Mouse (Mus musculus): ENCODE data around the gene Frmpd2. TPM values are rescaled to one million over a fixed set of nuclear protein-coding genes. Genes with fewer than 3 reads are reported as not detected.
A peak's percentile ranks its signal among the peaks of the same experiment; 100 is the strongest.

Frmpd2 gene
- polyA plus RNA-seq, 1 experiment from 2014 or later, result not detected

- 48% methylated on average over 1 of the region's 1 CpGs for WGBS
Measured at GRCm38 (mm10) chr14:33533516-33533915, 62.0 kb downstream of the Frmpd2 start.

GRCm38 (mm10) chr14:33535317-33535716, 63.8 kb downstream of the Frmpd2 start:
- H3K36me3 ChIP-seq (ENCODE audit: insufficient read depth, low read length), result no peaks in the 10 kb centered on the region
- H3K4me1 ChIP-seq (replicated peaks; ENCODE audit: insufficient read depth, low read length), result no peaks in the 10 kb centered on the region
- no peak overlapping the region for H3K4me2 ChIP-seq (ENCODE audit: low read length)
- H3K27ac ChIP-seq, result no peak overlapping the region
- no peak for DNase-seq (ENCODE audit: low spot score)
- H3K4me3 ChIP-seq (replicated peaks; ENCODE audit: low read depth, low read length), result no peak overlapping the region
- no peak for ATAC-seq (replicated peaks; ENCODE audit: low FRiP score, low read depth)
- TF ChIP-seq CTCF (IDR thresholded peaks at IDR 0.05; ENCODE audit: low read depth), result no peak
- no peaks in the 10 kb centered on the region for H3K27me3 ChIP-seq (ENCODE audit: insufficient read depth, low read length)
- no peaks in the 10 kb centered on the region for H3K9me3 ChIP-seq (replicated peaks; ENCODE audit: low read length)
- no peak overlapping the region for H3K9ac ChIP-seq (ENCODE audit: low read depth, low read length)
- WGBS, result 77% methylated on average over 6 of the region's 6 CpGs

More at GRCm38 (mm10) chr14:33533516-33533915, 62.0 kb downstream of the Frmpd2 start:
- no peaks in the 10 kb centered on the region for H3K9me3 ChIP-seq (replicated peaks; ENCODE audit: low read length)
- ATAC-seq (replicated peaks; ENCODE audit: low FRiP score, low read depth) (no peak), DNase-seq (ENCODE audit: low spot score) (peak; percentile 4)
- no peak overlapping the region for H3K4me2 ChIP-seq (ENCODE audit: low read length)
- H3K9ac ChIP-seq (ENCODE audit: low read depth, low read length), result no peak overlapping the region
- H3K4me1 ChIP-seq (replicated peaks; ENCODE audit: insufficient read depth, low read length), result no peaks in the 10 kb centered on the region
- peak; percentile 45 for TF ChIP-seq CTCF (IDR thresholded peaks at IDR 0.05; ENCODE audit: low read depth)
- no peaks in the 10 kb centered on the region for H3K27me3 ChIP-seq (ENCODE audit: insufficient read depth, low read length)
- no peaks in the 10 kb centered on the region for H3K36me3 ChIP-seq (ENCODE audit: insufficient read depth, low read length)
- no peak overlapping the region for H3K4me3 ChIP-seq (replicated peaks; ENCODE audit: low read depth, low read length)
- no peak overlapping the region for H3K27ac ChIP-seq

- Histone ChIP-seq H3K4me3 (replicated peaks; ENCODE audit: low read depth, low read length) (no peak overlapping the region), H3K9ac (ENCODE audit: low read depth, low read length) (no peak overlapping the region), H3K36me3 (ENCODE audit: insufficient read depth, low read length) (no peaks in the 10 kb centered on the region), H3K9me3 (replicated peaks; ENCODE audit: low read length) (no peaks in the 10 kb centered on the region), H3K27me3 (ENCODE audit: insufficient read depth, low read length) (no peaks in the 10 kb centered on the region), H3K4me1 (replicated peaks; ENCODE audit: insufficient read depth, low read length) (no peaks in the 10 kb centered on the region), H3K27ac (no peak overlapping the region), H3K4me2 (ENCODE audit: low read length) (no peak overlapping the region)
- DNase-seq (ENCODE audit: low spot score), result peak; percentile 25
- no peak for ATAC-seq (replicated peaks; ENCODE audit: low FRiP score, low read depth)
- 60% methylated on average over 7 of the region's 7 CpGs for WGBS
- TF ChIP-seq CTCF (IDR thresholded peaks at IDR 0.05; ENCODE audit: low read depth), result no peak
Measured at GRCm38 (mm10) chr14:33539559-33540167, 68.2 kb downstream of the Frmpd2 start.

GRCm38 (mm10) chr14:33545565-33546143, 74.2 kb downstream of the Frmpd2 start:
- ATAC-seq (replicated peaks; ENCODE audit: low FRiP score, low read depth) (no peak), DNase-seq (ENCODE audit: low spot score) (no peak)
- Histone ChIP-seq H3K4me3 (replicated peaks; ENCODE audit: low read depth, low read length) (no peak overlapping the region), H3K27me3 (ENCODE audit: insufficient read depth, low read length) (no peaks in the 10 kb centered on the region; the same call in 1 of the 2 replicates), H3K4me2 (ENCODE audit: low read length) (no peak overlapping the region), H3K9ac (ENCODE audit: low read depth, low read length) (no peak overlapping the region), H3K4me1 (replicated peaks; ENCODE audit: insufficient read depth, low read length) (no peaks in the 10 kb centered on the region), H3K36me3 (ENCODE audit: insufficient read depth, low read length) (no peaks in the 10 kb centered on the region), H3K9me3 (replicated peaks; ENCODE audit: low read length) (no peaks in the 10 kb centered on the region), H3K27ac (no peak overlapping the region)
- 80% methylated on average over 8 of the region's 8 CpGs for WGBS
- TF ChIP-seq CTCF (IDR thresholded peaks at IDR 0.05; ENCODE audit: low read depth), result no peak

GRCm38 (mm10) chr14:33548650-33549049, 77.2 kb downstream of the Frmpd2 start:
- Histone ChIP-seq H3K9me3 (replicated peaks; ENCODE audit: low read length) (no peaks in the 10 kb centered on the region), H3K27me3 (ENCODE audit: insufficient read depth, low read length) (no peaks in the 10 kb centered on the region; the same call in 1 of the 2 replicates), H3K4me3 (replicated peaks; ENCODE audit: low read depth, low read length) (no peak overlapping the region), H3K4me2 (ENCODE audit: low read length) (no peak overlapping the region), H3K4me1 (replicated peaks; ENCODE audit: insufficient read depth, low read length) (no peaks in the 10 kb centered on the region), H3K36me3 (ENCODE audit: insufficient read depth, low read length) (no peaks in the 10 kb centered on the region), H3K27ac (no peak overlapping the region), H3K9ac (ENCODE audit: low read depth, low read length) (no peak overlapping the region)
- ATAC-seq (replicated peaks; ENCODE audit: low FRiP score, low read depth) (no peak), DNase-seq (ENCODE audit: low spot score) (no peak)
- no peak for TF ChIP-seq CTCF (IDR thresholded peaks at IDR 0.05; ENCODE audit: low read depth)
- WGBS, result 68% methylated on average over 3 of the region's 3 CpGs

GRCm38 (mm10) chr14:33549856-33550255, 78.4 kb downstream of the Frmpd2 start:
- Histone ChIP-seq H3K27me3 (ENCODE audit: insufficient read depth, low read length) (no peaks in the 10 kb centered on the region; the same call in 1 of the 2 replicates), H3K4me1 (replicated peaks; ENCODE audit: insufficient read depth, low read length) (no peaks in the 10 kb centered on the region), H3K9me3 (replicated peaks; ENCODE audit: low read length) (no peaks in the 10 kb centered on the region), H3K9ac (ENCODE audit: low read depth, low read length) (no peak overlapping the region), H3K4me2 (ENCODE audit: low read length) (no peak overlapping the region), H3K27ac (no peak overlapping the region), H3K36me3 (ENCODE audit: insufficient read depth, low read length) (no peaks in the 10 kb centered on the region), H3K4me3 (replicated peaks; ENCODE audit: low read depth, low read length) (no peak overlapping the region)
- 65% methylated on average over 6 of the region's 6 CpGs for WGBS
- TF ChIP-seq CTCF (IDR thresholded peaks at IDR 0.05; ENCODE audit: low read depth), result no peak
- ATAC-seq (replicated peaks; ENCODE audit: low FRiP score, low read depth) (no peak), DNase-seq (ENCODE audit: low spot score) (no peak)
